Mouse (Mus musculus) G1E (cell line): ENCODE data around the gene Exd2. TPM values are rescaled to one million over a fixed set of nuclear protein-coding genes. Genes with fewer than 3 reads are reported as not detected.
A peak's percentile ranks its signal among the peaks of the same experiment; 100 is the strongest.

Experiments used
- ATAC-seq: 2 replicates; pipeline ENCODE4 v1.8.0; 2016; ENCODE audit warnings: mild to moderate bottlenecking; ENCODE audit not compliant: insufficient number of reproducible peaks, poor library complexity, low FRiP score, severe bottlenecking; ENCODE audit errors: extremely low read depth
- DNase-seq: peaks from one replicate; pipeline ENCODE4 v3.0.0; 2012; ENCODE audit warnings: low spot score
- H3K27me3 ChIP-seq: 2 replicates; pipeline ENCODE4 v1.6.1; 2012; ENCODE audit warnings: mild to moderate bottlenecking, low read length, inconsistent platforms; ENCODE audit not compliant: insufficient read depth
- H3K36me3 ChIP-seq: replicated peaks from 2 replicates; pipeline ENCODE3; 2012; ENCODE audit warnings: mild to moderate bottlenecking, inconsistent platforms
- H3K4me1 ChIP-seq: 2 replicates; pipeline ENCODE4 v1.6.1; 2012; ENCODE audit warnings: low read depth, low read length, inconsistent platforms, mixed read lengths; ENCODE audit not compliant: insufficient read depth
- H3K4me3 ChIP-seq: 2 replicates; pipeline ENCODE4 v1.5.1; 2012; ENCODE audit warnings: low read depth, mild to moderate bottlenecking, inconsistent platforms, low read length, moderate library complexity, mixed read lengths
- H3K9me3 ChIP-seq: replicated peaks from 2 replicates; pipeline ENCODE4 v1.6.1; 2012; ENCODE audit warnings: inconsistent platforms
- CTCF ChIP-seq: IDR thresholded peaks from 2 replicates; pipeline ENCODE4 v1.5.1; 2012; ENCODE audit warnings: low read depth, low read length, inconsistent platforms, mixed read lengths
- GATA1 ChIP-seq: IDR thresholded peaks from 2 replicates; pipeline ENCODE4 v1.6.1; 2012; ENCODE audit warnings: borderline replicate concordance, low read length, inconsistent platforms, mixed read lengths
- GATA2 ChIP-seq: IDR thresholded peaks from 2 replicates; pipeline ENCODE4 v1.6.1; 2012; ENCODE audit warnings: low read depth, low read length, inconsistent platforms, borderline replicate concordance
- POLR2AphosphoS5 ChIP-seq: IDR thresholded peaks from 2 replicates; pipeline ENCODE4 v1.6.1; 2012; ENCODE audit warnings: low read depth, low read length, inconsistent platforms; ENCODE audit not compliant: insufficient replicate concordance
- TAL1 ChIP-seq: conservative IDR thresholded peaks from 2 replicates; pipeline ENCODE4 v1.6.1; 2012; ENCODE audit warnings: low read depth, low read length, inconsistent platforms, mixed read lengths
- polyA plus RNA-seq: library from polyadenylated mRNA; stranded (reverse); fragments of >175 nt; gene quantifications from 2 replicates; pipeline ENCODE4 v1.2.3, GENCODE M21; 2012
- total RNA-seq, 2 experiments: library from RNA; stranded (forward) in 1 of 2; stranded (reverse) in 1 of 2; fragments of 200-1000 nt in 1 of 2; fragments of >200 nt in 1 of 2; fragmentation: Nextera tagmentation in 1 of 2; gene quantifications; 2 replicates each; pipeline ENCODE4 v1.2.3; 2014 to 2017

Exd2 gene
- total RNA-seq (2014; fragmentation: Nextera tagmentation) = 32.4 and 33.0 TPM in 2 replicates
- total RNA-seq (2017) = 21.4 and 21.8 TPM in 2 replicates
- 3.5 and 5.9 TPM in 2 replicates for polyA plus RNA-seq

GRCm38 (mm10) chr12:80462942-80463651 lies at the start of gene Exd2:
Gene Exd2 (plus strand): TSS chr12:80463095.
- H3K4me3 ChIP-seq = peak within 1 kb of the TSS; percentile 91
- TF ChIP-seq POLR2AphosphoS5 (0 out of 2 replicates have a peak, but pooled peaks have one; percentile 51), CTCF (no peak), GATA1 (no peak), GATA2 (no peak), TAL1 (no peak)
- peaks cover 4% of the 10 kb centered on the region for H3K36me3 ChIP-seq
- DNase-seq = peak; percentile 97
- H3K4me1 ChIP-seq = peaks cover 14% of the 10 kb centered on the region
- H3K27me3 ChIP-seq = peaks cover 10% of the 10 kb centered on the region
- ATAC-seq = peak; percentile 90
- peaks cover 5% of the 10 kb centered on the region; the same call in 1 of the 2 replicates for H3K9me3 ChIP-seq

DNA sequence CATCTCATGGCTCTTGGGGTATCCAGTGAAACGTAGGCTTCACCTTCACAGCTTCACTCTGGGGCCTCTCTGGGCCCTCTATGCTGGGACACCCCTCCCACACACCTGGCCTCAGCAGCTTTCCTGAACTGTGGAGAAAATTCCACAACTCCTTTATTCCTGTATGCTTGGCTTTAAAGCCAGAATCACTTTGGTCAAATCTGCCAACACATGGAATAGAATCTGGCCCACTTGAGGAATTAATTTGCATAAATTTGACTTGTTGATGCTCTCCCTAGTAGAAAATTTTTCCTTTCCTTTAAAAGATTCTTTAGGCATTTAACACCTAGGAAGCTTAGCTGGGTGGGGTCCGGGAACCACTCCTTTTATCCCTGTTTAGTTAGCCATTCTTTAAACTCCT lies 47.8 kb upstream of the Exd2 start:
- H3K27me3 ChIP-seq = no peaks in the 10 kb centered on the region
- H3K9me3 ChIP-seq = peaks cover 7% of the 10 kb centered on the region
- no peak overlapping the region for H3K4me3 ChIP-seq
- H3K4me1 ChIP-seq = peaks cover 2% of the 10 kb centered on the region; the same call in 1 of the 2 replicates
- no peak for TF ChIP-seq POLR2AphosphoS5
- TF ChIP-seq GATA1 = no peak
- no peak for TF ChIP-seq TAL1
- TF ChIP-seq CTCF = no peak
- no peak for DNase-seq
- peaks cover 57% of the 10 kb centered on the region for H3K36me3 ChIP-seq
- ATAC-seq = no peak

GRCm38 (mm10) chr12:80427683-80428082 lies 35.2 kb upstream of the Exd2 start:
- DNase-seq (no peak), ATAC-seq (no peak)
- H3K36me3 ChIP-seq = peaks cover 66% of the 10 kb centered on the region

GRCm38 (mm10) chr12:80433266-80433665 lies 29.6 kb upstream of the Exd2 start:
- H3K27me3 ChIP-seq = no peaks in the 10 kb centered on the region
- no peak overlapping the region for H3K4me3 ChIP-seq
- H3K9me3 ChIP-seq = no peaks in the 10 kb centered on the region
- ATAC-seq (no peak), DNase-seq (no peak)
- no peak for TF ChIP-seq GATA1
- no peak for TF ChIP-seq POLR2AphosphoS5
- TF ChIP-seq TAL1 = no peak
- TF ChIP-seq CTCF = no peak
- TF ChIP-seq GATA2 = no peak
- H3K4me1 ChIP-seq = peaks cover 27% of the 10 kb centered on the region
- peaks cover 46% of the 10 kb centered on the region for H3K36me3 ChIP-seq

More at GRCm38 (mm10) chr12:80427683-80428082, 35.2 kb upstream of the Exd2 start:
- no peaks in the 10 kb centered on the region for H3K27me3 ChIP-seq
- H3K4me3 ChIP-seq = no peak overlapping the region
- no peak for TF ChIP-seq POLR2AphosphoS5
- TF ChIP-seq TAL1 = no peak
- TF ChIP-seq CTCF = no peak
- no peak for TF ChIP-seq GATA2
- TF ChIP-seq GATA1 = no peak
- no peaks in the 10 kb centered on the region for H3K9me3 ChIP-seq
- peaks cover 1% of the 10 kb centered on the region for H3K4me1 ChIP-seq

DNA sequence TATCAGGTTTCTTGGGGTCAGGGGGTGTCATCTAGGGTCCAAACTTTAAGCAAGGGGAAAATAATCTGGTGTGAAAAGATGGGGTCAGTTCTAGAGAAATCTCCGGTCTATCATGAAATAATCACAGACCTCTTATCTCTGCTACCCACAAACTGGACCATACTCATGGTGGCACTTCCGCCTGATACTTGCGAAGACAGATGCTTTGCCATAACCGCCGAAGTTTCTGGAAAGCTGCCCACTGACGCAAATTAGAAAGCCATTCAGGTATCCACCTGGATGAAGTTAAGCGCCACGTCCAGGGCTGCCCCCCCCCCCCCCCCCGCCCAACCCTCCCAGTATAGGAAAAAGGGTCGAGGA lies 28.3 kb upstream of the Exd2 start:
- TF ChIP-seq TAL1 = 0 out of 2 replicates have a peak, but pooled peaks have one; percentile 8
- TF ChIP-seq GATA1 = no peak
- no peak for ATAC-seq

GRCm38 (mm10) chr12:80434961-80435691 lies 27.8 kb upstream of the Exd2 start:
- TF ChIP-seq TAL1 (no peak), GATA1 (no peak), GATA2 (no peak), CTCF (no peak), POLR2AphosphoS5 (no peak)
- DNase-seq (peak; percentile 78), ATAC-seq (peak; percentile 28; the same call in 1 of the 2 replicates)
- Histone ChIP-seq H3K27me3 (peaks cover 3% of the 10 kb centered on the region), H3K4me1 (peaks cover 27% of the 10 kb centered on the region), H3K4me3 (peak overlapping the region; percentile 86), H3K36me3 (peaks cover 33% of the 10 kb centered on the region), H3K9me3 (no peaks in the 10 kb centered on the region)

More for the DNA sequence above, 28.3 kb upstream of the Exd2 start:
- no peaks in the 10 kb centered on the region for H3K27me3 ChIP-seq
- H3K4me1 ChIP-seq = peaks cover 27% of the 10 kb centered on the region
- peaks cover 37% of the 10 kb centered on the region for H3K36me3 ChIP-seq
- H3K9me3 ChIP-seq = no peaks in the 10 kb centered on the region
- H3K4me3 ChIP-seq = peak overlapping the region; percentile 86
- DNase-seq = no peak
